Mouse (Mus musculus): ENCODE data around the gene Nedd8. TPM values are rescaled to one million over a fixed set of nuclear protein-coding genes. Genes with fewer than 3 reads are reported as not detected.

Nedd8 gene
- polyA plus RNA-seq (2012) = 115 and 142 TPM in 2 replicates

DNA sequence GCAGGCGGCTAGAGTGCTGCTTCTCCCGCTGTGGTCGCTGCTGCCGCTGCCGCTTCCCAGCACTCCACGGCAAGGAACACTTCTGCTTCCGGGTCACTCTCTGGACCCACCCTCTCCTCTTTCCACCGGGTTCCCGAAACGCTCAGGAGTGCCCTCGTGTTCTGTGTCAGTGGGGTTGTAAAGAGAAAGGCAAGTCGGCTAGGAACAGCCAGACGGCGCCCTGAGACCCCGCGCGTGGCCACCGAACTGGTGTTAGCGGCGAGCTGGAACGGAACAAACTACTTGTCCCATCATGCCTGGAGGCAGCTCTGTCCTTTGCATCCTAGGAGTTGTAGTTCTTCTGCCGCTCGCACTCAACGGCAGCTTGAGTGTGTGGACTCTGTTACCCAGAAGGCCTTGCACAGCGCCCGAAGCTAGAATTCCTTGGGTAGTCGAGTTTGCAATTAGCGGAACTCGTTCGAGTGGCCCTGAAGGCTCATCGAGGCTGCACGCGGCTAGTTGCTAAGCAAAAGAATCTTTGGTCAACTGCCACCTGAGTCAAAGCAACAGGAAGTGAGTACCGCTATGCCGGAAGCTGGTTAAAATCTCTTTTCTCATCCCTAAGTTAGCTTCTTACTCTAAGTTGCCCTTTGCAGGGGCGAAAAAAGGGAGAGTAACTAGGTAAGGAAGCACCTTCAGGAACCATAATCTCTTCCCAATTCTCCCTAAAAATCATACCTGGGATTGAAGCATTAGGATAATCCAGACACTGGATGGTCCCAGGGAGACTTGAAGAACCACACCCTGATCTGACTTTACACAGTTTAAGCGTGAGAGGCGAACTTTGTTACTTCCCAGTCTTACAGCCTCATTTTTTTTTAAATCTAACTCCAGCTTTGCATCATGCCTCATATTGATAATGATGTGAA is at the start of gene Nedd8, which contains the start of gene Gmpr2:
Nedd8 (minus strand) TSS at position 292 of the 908 bp plus-strand sequence.
Gmpr2 (plus strand) TSS at position 109 of the 908 bp plus-strand sequence.
- no peak for TF ChIP-seq GATA1 (IDR thresholded peaks at IDR 0.05; ENCODE audit: low read length)

DNA sequence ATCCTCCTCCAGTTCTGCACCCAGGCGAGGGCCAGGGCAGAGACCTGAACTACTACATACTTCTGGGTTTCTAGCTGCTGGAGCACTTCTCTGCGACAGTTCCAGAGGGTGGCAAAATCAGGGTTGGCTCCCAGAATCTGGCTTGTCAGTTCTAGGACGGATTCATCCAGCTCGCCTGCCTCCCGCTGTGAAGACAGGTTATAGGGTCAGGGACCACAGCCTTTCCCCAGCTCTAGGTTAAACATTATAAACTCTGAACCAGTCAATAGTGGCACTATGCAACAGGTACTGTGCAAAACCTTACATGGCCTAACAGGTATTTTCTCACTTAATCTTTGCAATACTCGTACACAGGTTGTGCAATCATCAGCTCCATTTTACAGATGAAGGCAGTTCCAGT is 49.2 kb upstream of the Nedd8 start:
- no peak for TF ChIP-seq GATA1 (IDR thresholded peaks at IDR 0.05; ENCODE audit: low read length)

DNA sequence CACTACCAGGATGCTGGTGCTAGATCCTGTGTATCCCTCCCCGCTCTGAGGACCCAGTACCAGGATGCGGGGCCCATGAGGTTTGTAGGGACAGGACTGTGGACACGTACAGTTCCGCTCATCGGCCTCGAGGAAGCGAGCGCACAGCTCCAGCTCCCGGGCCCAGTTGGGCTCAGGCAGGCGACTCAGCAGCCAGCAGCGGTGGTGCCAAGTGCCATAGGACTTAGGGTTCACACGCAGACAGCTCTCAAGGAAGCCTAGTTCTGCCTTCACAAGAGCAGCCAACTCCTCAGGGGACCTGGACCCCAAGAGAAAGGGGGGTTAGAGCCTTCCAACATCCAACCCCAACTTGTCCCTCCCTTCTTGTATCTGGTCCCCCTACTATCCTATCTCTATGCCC is 48.7 kb upstream of the Nedd8 start:
- TF ChIP-seq GATA1 (IDR thresholded peaks at IDR 0.05; ENCODE audit: low read length) = no peak

GRCm38 (mm10) chr14:55719737-55720136 is 47.8 kb upstream of the Nedd8 start:
- TF ChIP-seq GATA1 (IDR thresholded peaks at IDR 0.05; ENCODE audit: low read length) = no peak

DNA sequence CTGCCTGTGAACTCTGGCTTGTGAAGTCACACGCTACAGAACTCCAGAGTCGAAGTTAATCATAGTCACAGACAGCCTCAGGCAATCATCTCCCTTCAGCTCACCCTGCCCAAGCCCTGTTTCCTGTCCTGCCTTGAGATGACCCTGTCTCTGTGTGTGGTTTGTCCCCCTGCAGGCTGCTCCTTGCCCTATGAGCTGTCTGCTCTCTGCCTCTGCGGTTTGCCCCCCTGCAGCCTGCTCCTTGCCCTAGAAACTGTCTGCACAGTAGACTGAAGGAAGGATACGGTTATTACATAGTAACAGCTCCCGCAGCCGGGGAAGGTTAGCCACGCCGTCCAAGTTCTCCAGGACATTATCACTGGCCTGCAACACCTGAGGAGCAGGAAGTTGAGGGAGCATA is 45.0 kb upstream of the Nedd8 start:
- TF ChIP-seq GATA1 (IDR thresholded peaks at IDR 0.05; ENCODE audit: low read length) = no peak

- no peak for TF ChIP-seq GATA1 (IDR thresholded peaks at IDR 0.05; ENCODE audit: low read length)
Measured at GRCm38 (mm10) chr14:55716271-55716670, 44.3 kb upstream of the Nedd8 start.

DNA sequence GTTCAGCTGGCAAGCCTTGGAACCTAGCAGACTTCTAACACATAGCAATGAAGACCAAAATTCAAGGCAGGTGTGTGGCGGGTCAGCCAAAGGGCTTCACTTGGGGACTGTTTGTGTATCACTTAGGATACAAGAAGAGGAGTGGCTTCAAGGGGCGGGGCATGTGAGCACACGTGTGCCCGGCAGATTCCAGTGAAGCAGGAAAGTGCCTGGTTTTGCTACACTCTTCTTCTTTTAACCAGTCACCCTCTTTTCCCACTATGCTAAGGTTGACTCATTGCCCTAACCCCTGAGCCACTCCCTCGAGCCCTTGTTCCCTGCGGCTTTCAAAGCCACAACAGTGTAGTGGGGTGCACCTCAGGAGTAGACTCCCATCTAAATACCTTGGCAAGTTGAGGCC is 43.0 kb upstream of the Nedd8 start:
- TF ChIP-seq GATA1 (IDR thresholded peaks at IDR 0.05; ENCODE audit: low read length) = no peak

DNA sequence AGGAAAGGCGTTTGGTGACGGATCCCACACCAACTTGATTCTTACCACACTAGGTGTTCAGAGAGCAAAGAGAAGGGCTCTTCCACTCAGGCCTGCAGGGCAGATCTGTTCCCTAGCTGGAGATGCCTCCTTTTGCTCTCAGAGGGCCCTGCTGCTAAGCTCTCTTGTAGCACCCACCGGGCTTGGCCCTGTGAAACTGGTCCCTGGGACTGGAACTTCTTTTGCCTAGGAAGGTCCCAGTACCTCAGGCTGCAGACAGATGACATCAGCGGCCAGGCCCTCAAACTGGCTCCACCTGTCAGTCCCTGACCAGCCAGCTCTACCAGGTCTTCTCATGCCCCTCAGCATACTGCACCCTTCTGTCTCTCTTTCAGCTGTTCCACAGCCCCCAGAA is 41.8 kb upstream of the Nedd8 start, which contains the start of gene Tgm1:
Tgm1 (minus strand) TSS at position 198 of the 394 bp plus-strand sequence.
- no peak for TF ChIP-seq GATA1 (IDR thresholded peaks at IDR 0.05; ENCODE audit: low read length)

- TF ChIP-seq GATA1 (IDR thresholded peaks at IDR 0.05; ENCODE audit: low read length) = no peak
Measured at GRCm38 (mm10) chr14:55713007-55713728, 41.2 kb upstream of the Nedd8 start.

DNA sequence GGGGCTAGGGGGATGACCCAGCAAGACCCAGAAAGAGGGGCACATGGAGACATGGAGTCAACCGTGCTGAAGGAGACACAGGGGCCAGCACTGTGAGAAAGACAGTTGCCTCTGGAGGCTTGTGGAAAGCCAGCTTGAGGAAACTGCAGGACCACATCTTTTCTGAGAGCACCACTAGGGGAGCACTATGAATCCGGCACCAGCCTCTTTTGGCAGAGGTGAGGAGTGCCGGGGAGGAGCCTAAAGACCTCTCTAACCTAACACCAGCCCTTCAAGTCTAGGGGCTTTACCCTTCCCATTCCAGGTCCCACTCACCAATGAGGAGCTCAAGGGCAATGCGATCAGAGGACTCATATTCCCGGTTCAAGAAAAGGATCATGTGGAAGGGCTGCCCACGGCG is 39.9 kb upstream of the Nedd8 start:
- no peak for TF ChIP-seq GATA1 (IDR thresholded peaks at IDR 0.05; ENCODE audit: low read length)

DNA sequence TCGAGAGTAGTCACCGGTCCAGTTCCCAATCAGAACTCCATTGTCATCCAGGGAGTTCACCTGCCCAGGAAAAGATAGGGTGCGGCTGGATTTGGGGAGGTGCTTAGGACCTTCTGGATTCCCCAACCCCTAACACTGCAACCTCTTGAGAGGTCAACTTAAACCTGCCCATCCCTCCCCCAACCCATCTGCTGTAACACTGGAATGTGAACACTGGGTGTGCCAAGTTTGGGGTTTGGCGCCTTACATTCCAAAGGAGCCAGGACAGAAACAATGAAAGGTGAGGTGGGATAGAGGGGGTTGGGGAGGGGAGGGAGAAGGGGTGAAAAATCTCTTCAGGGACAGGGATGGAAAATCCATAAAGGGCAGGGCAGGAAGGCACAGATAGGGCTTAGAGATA is 37.6 kb upstream of the Nedd8 start:
- no peak for TF ChIP-seq GATA1 (IDR thresholded peaks at IDR 0.05; ENCODE audit: low read length)

DNA sequence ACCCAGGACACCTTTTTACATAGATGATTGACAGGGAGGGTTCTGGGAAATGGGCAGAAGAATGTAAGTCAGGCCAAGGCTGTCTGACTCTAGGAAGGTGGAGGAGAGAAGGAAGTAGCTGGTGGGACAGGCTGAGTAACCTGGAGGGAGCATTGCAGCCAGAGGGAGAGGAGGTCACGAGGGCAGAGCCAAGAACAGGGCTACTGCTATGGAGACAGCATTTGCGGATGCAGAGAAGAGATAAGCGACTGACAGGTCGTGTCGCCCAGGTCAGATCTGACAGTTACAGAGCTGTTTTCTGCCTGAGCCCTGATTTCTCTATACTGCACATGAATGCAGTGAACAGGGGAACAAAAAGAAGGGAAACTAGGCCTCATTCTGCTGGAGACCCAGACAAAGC is 35.5 kb upstream of the Nedd8 start:
- TF ChIP-seq GATA1 (IDR thresholded peaks at IDR 0.05; ENCODE audit: low read length) = no peak

GRCm38 (mm10) chr14:55706051-55706600 is 34.2 kb upstream of the Nedd8 start:
- TF ChIP-seq GATA1 (IDR thresholded peaks at IDR 0.05; ENCODE audit: low read length) = no peak

- no peak for TF ChIP-seq GATA1 (IDR thresholded peaks at IDR 0.05; ENCODE audit: low read length)
Measured at GRCm38 (mm10) chr14:55702761-55703160, 30.8 kb upstream of the Nedd8 start.

DNA sequence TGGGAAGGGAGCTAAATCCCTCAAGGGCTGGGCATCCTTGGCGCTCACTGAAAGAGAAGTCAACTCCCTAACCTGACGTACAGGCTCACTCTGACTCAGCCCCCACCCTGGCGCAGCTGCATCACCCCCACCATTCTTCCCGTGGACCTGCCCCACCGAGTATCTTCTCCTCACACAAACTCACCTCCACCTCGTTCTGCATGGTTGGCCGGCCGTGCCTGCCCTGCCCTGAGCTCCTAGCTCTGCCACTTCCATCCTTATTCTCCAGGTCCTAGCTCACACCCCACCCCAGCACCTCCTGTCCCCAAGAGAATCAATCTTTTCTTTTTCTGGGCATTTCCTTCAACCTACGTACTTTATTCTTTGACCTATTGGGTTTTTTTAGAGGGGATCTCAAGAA is 29.2 kb upstream of the Nedd8 start:
- no peak for TF ChIP-seq GATA1 (IDR thresholded peaks at IDR 0.05; ENCODE audit: low read length)

GRCm38 (mm10) chr14:55697226-55697625 is 25.3 kb upstream of the Nedd8 start:
- TF ChIP-seq GATA1 (IDR thresholded peaks at IDR 0.05; ENCODE audit: low read length) = no peak

Data from G1E-ER4 (cell line).